ENCODE assay signal across 1 mouse cellular context in the genomic region with DNA sequence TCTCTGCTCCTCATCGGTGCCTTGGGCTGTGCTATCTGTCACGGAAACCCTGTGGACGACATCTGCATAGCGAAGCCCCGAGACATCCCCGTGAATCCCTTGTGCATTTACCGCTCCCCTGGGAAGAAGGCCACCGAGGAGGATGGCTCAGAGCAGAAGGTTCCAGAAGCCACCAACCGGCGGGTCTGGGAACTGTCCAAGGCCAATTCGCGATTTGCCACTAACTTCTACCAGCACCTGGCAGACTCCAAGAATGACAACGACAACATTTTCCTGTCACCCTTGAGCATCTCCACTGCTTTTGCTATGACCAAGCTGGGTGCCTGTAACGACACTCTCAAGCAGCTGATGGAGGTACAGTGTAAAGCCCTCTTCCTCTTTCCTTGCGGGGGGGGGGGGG.
A peak's percentile ranks its signal among the peaks of the same experiment; 100 is the strongest.
TF ChIP-seq lines count a peak whose summit lies in the region.

No protein-coding gene starts in this region.

TF ChIP-seq in CH12.LX, 34 proteins besides CTCF, POLR2A, EP300 and RAD21 (continued from another document):
- TF ChIP-seq JUND (conservative IDR thresholded peaks at IDR 0.05; ENCODE audit: low read depth, low read length) (no peak), UBTF (IDR thresholded peaks at IDR 0.05; ENCODE audit: low read depth, low read length) (no peak), ZNF384 (IDR thresholded peaks at IDR 0.05; ENCODE audit: low read depth, low read length) (no peak), E2F4 (IDR thresholded peaks at IDR 0.05; ENCODE audit: insufficient replicate concordance, low read depth, low read length) (no peak), CHD1 (IDR thresholded peaks at IDR 0.05; ENCODE audit: low read depth, low read length) (no peak), IRF4 (IDR thresholded peaks at IDR 0.05; ENCODE audit: low read depth, low read length) (peak; percentile 76), MAFK (IDR thresholded peaks at IDR 0.05; ENCODE audit: insufficient replicate concordance, low read length) (no peak), ELF1 (IDR thresholded peaks at IDR 0.05; ENCODE audit: low read depth, low read length) (0 out of 2 replicates have a peak, but pooled peaks have one; percentile 19), ZKSCAN1 (IDR thresholded peaks at IDR 0.05; ENCODE audit: borderline replicate concordance, low read depth, low read length) (no peak), USF1 (IDR thresholded peaks at IDR 0.05; ENCODE audit: low read depth, low read length) (no peak), BHLHE40 (IDR thresholded peaks at IDR 0.05; ENCODE audit: low read depth, low read length) (peak; percentile 47; the same call in 1 of the 2 replicates), MAZ (IDR thresholded peaks at IDR 0.05; ENCODE audit: low read depth, low read length) (peak; percentile 79), NRF1 (IDR thresholded peaks at IDR 0.05; ENCODE audit: low read depth, low read length) (0 out of 2 replicates have a peak, but pooled peaks have one; percentile 4), ZMIZ1 (IDR thresholded peaks at IDR 0.05; ENCODE audit: low read depth, low read length) (no peak; the same call in 1 of the 2 replicates), MEF2A (IDR thresholded peaks at IDR 0.05; ENCODE audit: borderline replicate concordance, low read depth, low read length) (no peak), TCF12 (IDR thresholded peaks at IDR 0.05; ENCODE audit: low read depth, low read length) (peak; percentile 76), NELFE (IDR thresholded peaks at IDR 0.05; ENCODE audit: low read depth, low read length) (0 out of 2 replicates have a peak, but pooled peaks have one; percentile 14), ZC3H11A (IDR thresholded peaks at IDR 0.05; ENCODE audit: low read depth, low read length) (no peak), RCOR1 (conservative IDR thresholded peaks at IDR 0.05; ENCODE audit: low read depth, low read length) (no peak; the same call in 1 of the 2 replicates), ETS1 (conservative IDR thresholded peaks at IDR 0.05; ENCODE audit: low read depth, low read length) (peak; percentile 58), PAX5 (IDR thresholded peaks at IDR 0.05; ENCODE audit: low read length) (no peak), MYC (IDR thresholded peaks at IDR 0.05; ENCODE audit: low read depth, low read length) (0 out of 2 replicates have a peak, but pooled peaks have one; percentile 12), MXI1 (IDR thresholded peaks at IDR 0.05; ENCODE audit: low read depth, low read length) (peak; percentile 56; the same call in 1 of the 2 replicates), CHD2 (IDR thresholded peaks at IDR 0.05; ENCODE audit: low read length) (0 out of 2 replicates have a peak, but pooled peaks have one; percentile 3), TBP (conservative IDR thresholded peaks at IDR 0.05; ENCODE audit: low read depth, low read length) (no peak), JUN (IDR thresholded peaks at IDR 0.05; ENCODE audit: insufficient read depth, low read depth, low read length) (no peak), HCFC1 (IDR thresholded peaks at IDR 0.05; ENCODE audit: low read depth, low read length) (0 out of 2 replicates have a peak, but pooled peaks have one; percentile 20), GABPA (IDR thresholded peaks at IDR 0.05; ENCODE audit: insufficient replicate concordance, low read depth, low read length) (no peak)
